Mouse (Mus musculus) embryonic stem cell, embryonic (primary cell): ENCODE measurements around the gene Dennd4a.

ENCODE experiments used
- CTCF ChIA-PET, 4 experiments: fragments of 300-600 bp in 2 of 4; fragments of 350-600 bp in 2 of 4; sonication (Branson Sonifier 250); formaldehyde crosslinking; loops; one replicate each; lab custom pipeline; 2022; ENCODE audit warnings: inconsistent platforms in 2 of 4; lab: Charles Lee
- POLR2A ChIA-PET, 4 experiments: fragments of 300-600 bp in 2 of 4; fragments of 350-600 bp in 2 of 4; sonication (Branson Sonifier 250); formaldehyde crosslinking; loops; one replicate each; lab custom pipeline; 2022; ENCODE audit warnings: antibody characterized with exemption in 4 of 4, inconsistent platforms in 1 of 4; lab: Charles Lee

Dennd4a gene

GRCm38 (mm10) chr9:64783511-64783910, 27.6 kb upstream of the Dennd4a start:
- ChIA-PET POLR2A (no interaction called here), CTCF (interaction anchor here in 2 of 4 experiments (0.8 to 1.6 kb wide), 2 partner anchors 11 to 501 kb away, joined by 7 to 10 read pairs; no protein-coding TSS in a partner anchor)

- POLR2A ChIA-PET, result interaction anchor here in 2 of 4 experiments (0.6 to 1.3 kb wide), 2 partner anchors 15 to 171 kb away, joined by 4 to 5 read pairs; no protein-coding TSS in a partner anchor
- CTCF ChIA-PET, result interaction anchor here (0.6 to 1.9 kb wide), 32 partner anchors 9 to 1676 kb away, joined by 3 to 15 read pairs (median 4); partner anchors contain the start of genes Dennd4a (in 1 of the 4) and Mtfmt (in 1 of the 4)
Observed at GRCm38 (mm10) chr9:64784841-64785240, 26.3 kb upstream of the Dennd4a start.

GRCm38 (mm10) chr9:64786216-64786905, 24.8 kb upstream of the Dennd4a start:
- CTCF ChIA-PET, result interaction anchor here in 2 of 4 experiments (1.6 to 1.8 kb wide), 2 partner anchors 10 to 76 kb away, joined by 3 to 7 read pairs; no protein-coding TSS in a partner anchor
- POLR2A ChIA-PET, result no interaction called here

- CTCF ChIA-PET, result no interaction called here
- POLR2A ChIA-PET, result interaction anchor here in 1 of 4 experiments (0.6 to 1.0 kb wide), 2 partner anchors 10 to 116 kb away, joined by 3 to 4 read pairs; no protein-coding TSS in a partner anchor
Observed at GRCm38 (mm10) chr9:64788070-64788469, 23.1 kb upstream of the Dennd4a start.

- CTCF ChIA-PET, result interaction anchor here in 3 of 4 experiments (0.6 to 0.9 kb wide), 5 partner anchors 14 to 282 kb away, joined by 3 to 6 read pairs (median 4); no protein-coding TSS in a partner anchor
Observed at GRCm38 (mm10) chr9:64789341-64789761, 21.8 kb upstream of the Dennd4a start.

GRCm38 (mm10) chr9:64789887-64790400, 21.2 kb upstream of the Dennd4a start:
- POLR2A ChIA-PET, result interaction anchor here in 1 of 4 experiments (1.4 kb wide), 1 partner anchor 509 kb away, joined by 3 read pairs; the partner anchor contains the start of gene Tipin

More at GRCm38 (mm10) chr9:64789341-64789761, 21.8 kb upstream of the Dennd4a start:
- POLR2A ChIA-PET, result interaction anchor here in 3 of 4 experiments (0.7 to 1.4 kb wide), 5 partner anchors 15 to 861 kb away, joined by 3 to 6 read pairs (median 3); partner anchors contain the start of gene Tipin (in 1 of the 3)

GRCm38 (mm10) chr9:64790673-64791660, 20.2 kb upstream of the Dennd4a start:
- POLR2A ChIA-PET, result interaction anchor here in 3 of 4 experiments (0.7 to 1.2 kb wide), 5 partner anchors 12 to 385 kb away, joined by 3 read pairs; partner anchors contain the start of gene Dennd4a (in 2 of the 3)
- CTCF ChIA-PET, result interaction anchor here in 2 of 4 experiments (0.6 to 1.2 kb wide), 4 partner anchors 9 to 1827 kb away, joined by 3 to 4 read pairs (median 3); no protein-coding TSS in a partner anchor

More at GRCm38 (mm10) chr9:64789887-64790400, 21.2 kb upstream of the Dennd4a start:
- CTCF ChIA-PET, result interaction anchor here in 3 of 4 experiments (0.6 to 0.9 kb wide), 5 partner anchors 13 to 282 kb away, joined by 3 to 6 read pairs (median 4); no protein-coding TSS in a partner anchor

GRCm38 (mm10) chr9:64791676-64792075, 19.5 kb upstream of the Dennd4a start:
- CTCF ChIA-PET, result interaction anchor here in 2 of 4 experiments (0.6 to 1.2 kb wide), 4 partner anchors 10 to 447 kb away, joined by 3 to 5 read pairs (median 4); no protein-coding TSS in a partner anchor
- POLR2A ChIA-PET, result interaction anchor here in 2 of 4 experiments (0.5 to 1.2 kb wide), 3 partner anchors 20 to 516 kb away, joined by 3 to 4 read pairs (median 3); no protein-coding TSS in a partner anchor

GRCm38 (mm10) chr9:64792379-64793274, 18.5 kb upstream of the Dennd4a start:
- POLR2A ChIA-PET, result interaction anchor here in 2 of 4 experiments (0.5 to 0.8 kb wide), 2 partner anchors 19 to 517 kb away, joined by 3 to 4 read pairs; no protein-coding TSS in a partner anchor
- CTCF ChIA-PET, result interaction anchor here in 1 of 4 experiments (1.2 kb wide), 2 partner anchors 11 to 22 kb away, joined by 3 to 5 read pairs; no protein-coding TSS in a partner anchor

- POLR2A ChIA-PET, result no interaction called here
- CTCF ChIA-PET, result no interaction called here
Observed at GRCm38 (mm10) chr9:64793275-64793590, 17.9 kb upstream of the Dennd4a start.

GRCm38 (mm10) chr9:64793794-64794193, 17.3 kb upstream of the Dennd4a start:
- POLR2A ChIA-PET, result interaction anchor here in 1 of 4 experiments (0.5 kb wide), 1 partner anchor 110 kb away, joined by 4 read pairs; no protein-coding TSS in a partner anchor
- CTCF ChIA-PET, result no interaction called here

GRCm38 (mm10) chr9:64794448-64795420, 16.4 kb upstream of the Dennd4a start:
- POLR2A ChIA-PET, result interaction anchor here in 1 of 4 experiments (0.5 to 0.7 kb wide), 3 partner anchors 109 to 1755 kb away, joined by 3 to 8 read pairs (median 4); partner anchors contain the start of gene Slc24a1
- CTCF ChIA-PET, result no interaction called here

GRCm38 (mm10) chr9:64795846-64796615, 15.1 kb upstream of the Dennd4a start:
- ChIA-PET POLR2A (no interaction called here), CTCF (interaction anchor here in 2 of 4 experiments (0.6 to 0.7 kb wide), 2 partner anchors 99 to 224 kb away, joined by 3 read pairs; no protein-coding TSS in a partner anchor)

- ChIA-PET POLR2A (interaction anchor here in 1 of 4 experiments (1.5 kb wide), 1 partner anchor 14 kb away, joined by 4 read pairs; the partner anchor contains the start of gene Dennd4a), CTCF (no interaction called here)
Observed at GRCm38 (mm10) chr9:64797392-64797791, 13.7 kb upstream of the Dennd4a start.
